9 mouse cellular contexts compared by ENCODE assay signal in genomic region chr2:132516130-132517030, GRCm38 (mm10).
DNase-seq lines count a peak whose midpoint lies in the region; ATAC-seq and TF ChIP-seq lines count a peak whose summit lies in the region.
"Had no signal": no experiment of that assay in that cellular context is flagged by ENCODE, and none has a peak within 500 bp of the region (broad histone marks: within the 10 kb centered on the region; RNA-seq: fewer than 3 reads in every experiment).

No protein-coding gene starts in this region.

- no peaks in the 10 kb centered on the region for H3K27me3 ChIP-seq in forebrain, postnatal 0 days (ENCODE audit: insufficient read depth, low read length)
- no peaks in the 10 kb centered on the region for H3K27me3 ChIP-seq in liver, embryonic 14.5 days (ENCODE audit: control insufficient read depth, insufficient read depth, low read length)
- H3K27me3 ChIP-seq: embryonic facial prominence, embryonic 15.5 days had no signal

- H3K27ac ChIP-seq in forebrain, postnatal 0 days (ENCODE audit: low read depth, low read length), result no peak overlapping the region
- no peak overlapping the region for H3K27ac ChIP-seq in liver, embryonic 14.5 days
- H3K27ac ChIP-seq: embryonic facial prominence, embryonic 15.5 days had no signal

- no peak overlapping the region for H3K4me2 ChIP-seq in forebrain, postnatal 0 days (ENCODE audit: low read depth)
- no peak overlapping the region for H3K4me2 ChIP-seq in liver, embryonic 14.5 days (ENCODE audit: low read depth)
- H3K4me2 ChIP-seq: embryonic facial prominence, embryonic 15.5 days had no signal

- H3K4me1 ChIP-seq in forebrain, postnatal 0 days (ENCODE audit: insufficient read depth), result no peaks in the 10 kb centered on the region
- peaks cover 14 to 18% of the 10 kb centered on the region in 2 experiments for H3K4me1 ChIP-seq in liver, embryonic 14.5 days (replicated peaks; ENCODE audit: control insufficient read depth in 2 of 2, insufficient read depth in 2 of 2, low read length in 1 of 2)

- H3K36me3 ChIP-seq in forebrain, postnatal 0 days (ENCODE audit: insufficient read depth), result no peaks in the 10 kb centered on the region
- no peaks in the 10 kb centered on the region for H3K36me3 ChIP-seq in liver, embryonic 14.5 days (replicated peaks; ENCODE audit: control insufficient read depth, insufficient read depth, low read depth)
- H3K36me3 ChIP-seq: embryonic facial prominence, embryonic 15.5 days had no signal

- no peaks in the 10 kb centered on the region for H3K9me3 ChIP-seq in forebrain, postnatal 0 days (ENCODE audit: low read length)
- no peaks in the 10 kb centered on the region for H3K9me3 ChIP-seq in liver, embryonic 14.5 days (ENCODE audit: control insufficient read depth, low read length)
- H3K9me3 ChIP-seq: embryonic facial prominence, embryonic 15.5 days had no signal

- 30% methylated on average over 16 of the region's 16 CpGs for WGBS in forebrain, postnatal 0 days
- 28% methylated on average over 16 of the region's 16 CpGs for WGBS in liver, embryonic 14.5 days (ENCODE audit: insufficient replicate concordance)

- DNase-seq in left cerebral cortex, adult 18-20 months (ENCODE audit: low spot score in 2 of 2), result peak; percentile 71 to 86
- no peak for DNase-seq in left cerebral cortex, adult 11 months (ENCODE audit: low spot score)
- peak; percentile 78 for DNase-seq in cerebellum, adult 11-12 months
- peak; percentile 89 for DNase-seq in forebrain, postnatal 0 days
- DNase-seq in liver, embryonic 14.5 days (ENCODE audit: low read depth in 3 of 3, low spot score in 3 of 3), result peak; percentile 39 to 52 (median 52)
- peak; percentile 89 for DNase-seq in testis, postnatal 10 days (ENCODE audit: low spot score)

- no peak overlapping the region for H3K9ac ChIP-seq in forebrain, postnatal 0 days
- no peak overlapping the region for H3K9ac ChIP-seq in liver, embryonic 14.5 days (replicated peaks)
- H3K9ac ChIP-seq: embryonic facial prominence, embryonic 15.5 days had no signal

- peak; percentile 83 for ATAC-seq in forebrain, postnatal 0 days
- ATAC-seq in inflammation-experienced regulatory T-cells, adult 6 months, result peak; percentile 34
- no peak for ATAC-seq in liver, embryonic 14.5 days (ENCODE audit: insufficient read depth)
- ATAC-seq in neutrophil, adult 5-6 weeks (ENCODE audit: extremely low read depth, insufficient number of reproducible peaks, low FRiP score, poor library complexity, severe bottlenecking), result peak; percentile 57

- TF ChIP-seq CTCF in forebrain, postnatal 0 days (IDR thresholded peaks at IDR 0.05; ENCODE audit: low read depth), result peak; percentile 87
- peak; percentile 87 for TF ChIP-seq CTCF in liver, embryonic 14.5 days (IDR thresholded peaks at IDR 0.05; ENCODE audit: low read depth)

- H3K4me3 ChIP-seq in forebrain, postnatal 0 days (ENCODE audit: low read depth, low read length), result no peak overlapping the region
- H3K4me3 ChIP-seq in liver, embryonic 14.5 days (ENCODE audit: insufficient read depth in 1 of 2, low read depth in 2 of 2, low read length in 2 of 2), result no peak overlapping the region
- H3K4me3 ChIP-seq: embryonic facial prominence, embryonic 15.5 days had no signal

- no peak for TF ChIP-seq EP300 in liver, embryonic 14.5 days (IDR thresholded peaks at IDR 0.05; ENCODE audit: low read depth)
